Mouse (Mus musculus): ENCODE measurements at regions not wholly inside any gene's neighbourhood (a gene's known extent, or its start where the extent isn't known, plus 50 kb on each side); places are given as distances from the start of the nearest gene placed in this dataset.

- DNase-seq (ENCODE audit: low spot score) = no peak
Observed at GRCm38 (mm10) chr1:75692781-75693180, 146.7 kb downstream of the Slc4a3 start.

- DNase-seq (ENCODE audit: low spot score) = no peak
Observed at GRCm38 (mm10) chr1:75693231-75693914, 147.3 kb downstream of the Slc4a3 start.

- DNase-seq (ENCODE audit: low spot score) = no peak
Observed at GRCm38 (mm10) chr1:75704832-75705650, 159.0 kb downstream of the Slc4a3 start.

GRCm38 (mm10) chr1:75706126-75706525 lies 160.1 kb downstream of the Slc4a3 start:
- no peak for DNase-seq (ENCODE audit: low spot score)

GRCm38 (mm10) chr1:75723431-75723830 lies 177.4 kb downstream of the Slc4a3 start:
- DNase-seq (ENCODE audit: low spot score) = no peak

GRCm38 (mm10) chr1:75725329-75725728 lies 179.3 kb downstream of the Slc4a3 start:
- no peak for DNase-seq (ENCODE audit: low spot score)

- no peak for DNase-seq (ENCODE audit: low spot score)
Observed at GRCm38 (mm10) chr1:75728859-75729258, 182.8 kb downstream of the Slc4a3 start.

- no peak for DNase-seq (ENCODE audit: low spot score)
Observed at GRCm38 (mm10) chr1:75733791-75734190, 187.7 kb downstream of the Slc4a3 start.

- no peak for DNase-seq (ENCODE audit: low spot score)
Observed at GRCm38 (mm10) chr1:75738651-75739050, 192.6 kb downstream of the Slc4a3 start.

- DNase-seq (ENCODE audit: low spot score) = no peak
Observed at GRCm38 (mm10) chr1:75749665-75750221, 203.7 kb downstream of the Slc4a3 start.

GRCm38 (mm10) chr1:75772131-75772530 lies 226.1 kb downstream of the Slc4a3 start:
- DNase-seq (ENCODE audit: low spot score) = no peak

GRCm38 (mm10) chr1:75773014-75773413 lies 226.9 kb downstream of the Slc4a3 start:
- no peak for DNase-seq (ENCODE audit: low spot score)

- DNase-seq (ENCODE audit: low spot score) = no peak
Observed at GRCm38 (mm10) chr1:75778889-75779288, 232.8 kb downstream of the Slc4a3 start.

- DNase-seq (ENCODE audit: low spot score) = no peak
Observed at GRCm38 (mm10) chr1:75783206-75783605, 237.1 kb downstream of the Slc4a3 start.

- no peak for DNase-seq (ENCODE audit: low spot score)
Observed at GRCm38 (mm10) chr1:75786173-75786820, 240.2 kb downstream of the Slc4a3 start.

GRCm38 (mm10) chr1:75791509-75791908 lies 245.4 kb downstream of the Slc4a3 start:
- DNase-seq (ENCODE audit: low spot score) = no peak

GRCm38 (mm10) chr1:75797793-75798192 lies 251.7 kb downstream of the Slc4a3 start:
- no peak for DNase-seq (ENCODE audit: low spot score)

GRCm38 (mm10) chr1:75798375-75799099 lies 252.5 kb downstream of the Slc4a3 start:
- DNase-seq (ENCODE audit: low spot score) = no peak

GRCm38 (mm10) chr1:75804473-75804872 lies 258.4 kb downstream of the Slc4a3 start:
- DNase-seq (ENCODE audit: low spot score) = no peak

- no peak for DNase-seq (ENCODE audit: low spot score)
Observed at GRCm38 (mm10) chr1:75812471-75812870, 266.4 kb downstream of the Slc4a3 start.

GRCm38 (mm10) chr1:75826202-75826601 lies 280.1 kb downstream of the Slc4a3 start:
- DNase-seq (ENCODE audit: low spot score) = no peak

Data from yolk sac, embryonic 10.5 days (tissue).